Mouse (Mus musculus) CH12F3 (cell line): ENCODE measurements around the gene Ptn.

Experiments used
- in situ Hi-C: fragments of 300-500 bp; cut with MboI; formaldehyde crosslinking; loops from 2 replicates; pipeline ENCODE4 v1.14.3; 2020; ENCODE audit warnings: low sequenced_read_pairs

Gene Ptn

DNA sequence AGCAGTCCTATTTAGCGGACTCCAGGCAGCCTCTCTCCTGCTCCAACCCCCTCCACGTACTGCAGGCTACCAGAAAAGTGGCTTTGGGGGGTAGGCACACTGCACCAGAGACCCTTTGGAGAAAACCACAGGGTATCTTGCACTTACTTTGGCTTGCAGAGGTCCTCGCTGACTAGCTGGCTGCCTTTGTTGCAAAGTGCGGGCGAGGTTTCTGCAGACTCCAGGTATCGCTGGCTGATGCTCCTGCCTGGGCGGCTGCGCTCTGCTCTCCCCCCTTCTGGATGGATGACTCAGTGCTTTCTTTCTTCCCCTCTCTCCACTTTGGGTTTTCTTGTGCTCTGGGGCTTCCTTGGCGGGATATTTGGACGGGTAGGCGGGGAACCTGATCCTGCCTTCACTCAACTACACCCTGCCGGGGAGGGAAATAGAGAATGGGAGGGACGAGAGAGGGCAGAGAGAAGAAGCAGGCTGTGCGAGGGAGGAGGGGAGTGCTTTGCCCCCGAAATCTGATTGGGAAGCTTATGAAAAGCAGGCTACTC, at the start of gene Ptn:
Gene Ptn (minus strand): TSS at position 474 of the 539 bp plus-strand sequence.
- in situ Hi-C loops: no loop called here

- in situ Hi-C loops: no loop called here
These were observed 48.4 kb upstream of the Ptn start for GRCm38 (mm10) chr6:36858258-36859041.

DNA sequence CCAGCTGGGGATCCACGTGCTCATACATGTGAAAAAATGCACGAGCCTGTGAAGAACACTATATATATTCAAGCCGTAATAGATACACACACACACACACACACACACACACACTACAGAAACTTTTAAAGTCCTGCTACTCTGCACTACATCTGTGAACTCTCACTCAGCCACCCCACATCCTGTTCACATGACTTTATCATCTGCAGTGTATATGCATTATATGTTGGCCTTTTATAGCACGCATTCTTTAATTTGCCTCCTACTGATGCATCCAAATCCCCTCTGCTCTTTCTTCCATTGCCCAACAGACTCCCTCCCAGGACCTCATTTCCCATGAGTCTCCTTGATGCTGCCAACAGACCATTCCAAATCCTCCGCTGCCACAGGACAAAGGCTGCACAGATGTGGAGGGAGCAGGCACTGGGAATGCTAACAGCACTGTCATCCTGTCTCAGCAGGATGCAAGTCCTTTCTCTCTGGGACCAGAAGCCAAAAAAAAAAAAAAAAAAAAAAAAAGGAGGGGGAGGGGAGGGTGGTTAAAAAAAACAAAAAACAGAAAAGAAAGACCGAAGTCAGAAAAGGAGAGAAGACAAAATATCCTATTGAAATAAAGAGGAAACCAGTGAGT, 47.7 kb upstream of the Ptn start:
- in situ Hi-C loops: no loop called here

- in situ Hi-C loops: no loop called here
These were observed 40.6 kb upstream of the Ptn start for GRCm38 (mm10) chr6:36850422-36851129.

GRCm38 (mm10) chr6:36845288-36845687, 35.3 kb upstream of the Ptn start:
- in situ Hi-C loops: no loop called here

- in situ Hi-C loops: no loop called here
These were observed 34.2 kb upstream of the Ptn start for GRCm38 (mm10) chr6:36844258-36844657.

DNA sequence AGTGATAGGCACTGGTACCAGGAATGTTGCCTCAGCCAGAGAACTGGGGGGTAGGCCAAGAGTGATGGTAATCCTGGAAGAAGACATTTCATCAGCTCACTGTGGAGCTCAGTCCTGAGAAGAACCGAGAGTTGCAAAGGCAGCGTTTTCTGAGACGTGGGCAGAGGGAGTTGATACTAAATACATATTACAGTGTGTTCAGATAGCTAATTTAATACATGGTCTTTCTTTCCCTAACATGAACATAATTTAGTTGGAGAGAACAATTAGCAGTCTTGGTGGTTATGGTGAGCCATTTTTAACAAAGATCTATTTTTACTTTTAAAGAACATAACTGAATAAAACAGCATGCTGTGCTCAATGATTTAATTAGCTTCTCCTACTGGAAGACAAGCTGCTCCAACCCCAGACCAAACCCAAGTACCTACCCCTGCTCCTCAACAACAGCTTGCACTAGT, 33.0 kb upstream of the Ptn start:
- in situ Hi-C loops: no loop called here

- in situ Hi-C loops: no loop called here
These were observed 32.3 kb upstream of the Ptn start for GRCm38 (mm10) chr6:36842101-36842922.

GRCm38 (mm10) chr6:36841701-36842100, 31.7 kb upstream of the Ptn start:
- in situ Hi-C loops: no loop called here

GRCm38 (mm10) chr6:36841174-36841573, 31.2 kb upstream of the Ptn start:
- in situ Hi-C loops: no loop called here

DNA sequence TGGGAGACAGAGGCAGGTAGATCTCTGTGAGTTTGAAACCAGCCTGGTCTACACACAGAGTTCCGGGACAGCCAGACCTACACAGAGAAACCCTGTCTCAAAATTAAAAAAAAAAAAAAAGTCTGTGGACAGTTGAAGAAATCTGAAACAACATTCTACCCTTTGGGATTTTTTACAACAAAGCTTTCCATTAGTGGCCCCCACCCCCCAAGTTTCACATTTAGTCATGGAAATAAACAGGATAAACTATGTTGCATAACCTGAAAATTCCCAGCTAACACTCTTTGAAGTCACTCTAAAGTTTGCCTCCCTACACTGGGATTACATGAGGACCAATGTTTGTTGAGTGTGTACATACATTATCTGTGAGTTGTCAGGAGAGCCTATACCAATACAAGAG, 28.7 kb upstream of the Ptn start:
- in situ Hi-C loops: no loop called here

- in situ Hi-C loops: no loop called here
These were observed 25.3 kb upstream of the Ptn start for GRCm38 (mm10) chr6:36835351-36835750.

DNA sequence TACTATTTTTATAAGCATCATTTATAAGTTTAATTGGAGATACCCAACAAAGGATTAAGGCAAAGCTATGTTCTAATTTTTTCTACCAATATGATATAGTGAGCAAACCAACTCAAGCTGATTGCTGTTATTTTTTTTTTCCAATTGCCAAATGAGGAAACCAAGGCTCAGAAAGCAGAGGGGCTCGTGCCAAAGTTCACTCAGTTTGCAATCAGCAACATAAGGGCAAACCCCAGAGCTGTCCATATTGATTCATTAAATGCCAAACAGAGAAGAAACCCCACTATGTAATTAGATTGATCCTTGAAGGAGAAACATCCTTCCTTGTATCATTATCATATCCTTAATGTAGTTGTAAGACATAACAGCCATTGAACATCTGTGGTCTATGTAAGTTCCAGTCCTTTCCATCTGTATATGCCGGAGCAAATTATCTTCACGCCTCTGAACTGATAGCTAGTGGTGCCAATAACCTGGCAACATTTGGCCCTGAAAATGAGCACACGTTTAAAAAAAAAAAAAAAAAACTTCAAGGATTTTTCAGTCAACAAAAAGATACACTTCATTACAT, 24.8 kb upstream of the Ptn start:
- in situ Hi-C loops: no loop called here

- in situ Hi-C loops: no loop called here
These were observed 22.7 kb upstream of the Ptn start for GRCm38 (mm10) chr6:36832681-36833080.

DNA sequence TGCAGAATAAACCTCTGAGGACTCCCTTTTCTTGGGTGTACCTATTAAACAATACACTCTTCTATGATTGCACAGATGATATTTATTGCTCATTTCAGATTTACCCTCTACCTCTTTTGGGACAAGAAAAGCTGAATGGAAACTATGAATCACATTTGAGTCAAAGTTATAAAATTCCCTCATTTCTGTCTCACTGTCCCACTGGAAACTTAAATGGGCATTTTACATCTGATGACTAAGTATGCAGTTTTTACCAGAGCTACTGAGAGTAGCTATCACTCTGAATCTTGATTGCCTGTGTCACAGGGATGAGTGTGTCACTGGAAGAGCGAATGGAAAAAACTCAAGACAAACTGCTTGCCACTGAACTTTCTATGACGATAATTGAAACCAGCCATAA, 22.2 kb upstream of the Ptn start:
- in situ Hi-C loops: no loop called here

DNA sequence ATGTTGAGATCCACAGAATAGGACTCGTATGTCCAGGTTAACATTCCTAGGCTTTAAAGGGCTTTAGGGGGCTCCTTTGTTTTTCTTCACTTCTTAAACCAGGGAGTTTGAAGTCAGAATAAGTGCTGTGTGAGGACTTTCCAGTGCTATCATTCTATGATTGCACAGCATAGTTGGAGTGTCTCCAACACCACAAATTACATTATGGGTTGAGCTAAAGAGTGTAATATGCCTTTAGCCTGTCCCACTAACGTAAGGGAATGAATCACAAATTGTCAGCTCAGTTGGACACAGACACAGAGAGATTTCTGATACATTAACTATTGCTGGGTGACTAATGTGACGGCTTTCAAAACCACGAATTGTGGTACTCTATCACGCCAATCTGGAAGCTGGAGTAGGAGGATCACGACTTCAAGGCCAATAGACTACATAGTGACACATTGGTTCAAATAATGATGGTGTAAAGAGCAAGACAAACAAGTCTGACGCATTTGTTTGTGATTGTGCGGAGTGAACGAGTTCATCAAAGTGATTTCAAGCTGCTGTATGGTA, 20.4 kb upstream of the Ptn start:
- in situ Hi-C loops: no loop called here

DNA sequence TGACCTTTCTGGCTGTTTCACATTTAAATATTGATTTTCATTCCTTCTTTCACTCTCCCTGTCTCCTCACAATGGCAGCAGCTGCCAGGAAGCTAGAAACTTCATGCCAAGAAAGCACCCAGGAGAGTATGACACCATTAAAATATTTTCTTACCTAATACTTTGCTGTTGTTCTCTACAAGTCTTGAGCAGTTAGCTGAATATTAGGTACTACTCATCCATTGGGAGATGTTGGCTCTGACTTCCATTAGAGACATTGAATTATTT, 9.7 kb upstream of the Ptn start:
- in situ Hi-C loops: no loop called here

GRCm38 (mm10) chr6:36819019-36819783, 9.2 kb upstream of the Ptn start:
- in situ Hi-C loops: no loop called here

DNA sequence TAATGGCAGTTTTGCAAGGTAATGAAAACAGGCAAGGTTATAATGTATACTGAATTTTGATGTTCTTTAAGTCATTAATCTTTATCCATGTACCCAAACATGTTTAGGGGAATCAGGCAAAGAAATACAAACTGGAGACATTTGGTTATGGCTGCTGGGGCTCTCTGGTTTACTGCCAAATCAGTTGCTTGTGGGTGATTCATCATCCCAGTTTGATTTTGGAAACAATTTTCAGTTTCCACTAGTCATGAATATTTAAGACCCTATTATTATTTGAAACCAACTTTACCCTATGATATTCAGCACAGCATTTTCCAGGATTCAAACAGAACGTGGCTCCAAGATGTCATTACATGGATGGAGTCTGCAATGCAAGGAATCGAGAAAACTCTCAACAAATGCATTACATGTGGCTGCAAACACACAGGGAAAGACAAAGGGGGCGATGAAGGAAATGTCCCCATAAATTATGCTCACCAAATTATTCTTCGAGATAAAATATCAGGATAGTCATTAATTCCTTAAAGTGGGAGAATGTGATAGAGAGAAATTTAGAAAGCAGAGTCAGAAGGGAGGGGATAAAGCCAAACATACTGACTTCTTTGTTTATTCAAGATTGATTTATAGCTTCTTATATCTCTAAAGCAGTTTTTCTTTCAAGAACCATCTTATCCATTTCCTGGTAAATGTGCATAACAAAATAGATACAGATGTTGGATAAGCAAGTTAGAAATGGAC, 8.4 kb upstream of the Ptn start:
- in situ Hi-C loops: no loop called here
